Mouse (Mus musculus): ENCODE data around the gene Abcg1.

The Abcg1 gene

DNA sequence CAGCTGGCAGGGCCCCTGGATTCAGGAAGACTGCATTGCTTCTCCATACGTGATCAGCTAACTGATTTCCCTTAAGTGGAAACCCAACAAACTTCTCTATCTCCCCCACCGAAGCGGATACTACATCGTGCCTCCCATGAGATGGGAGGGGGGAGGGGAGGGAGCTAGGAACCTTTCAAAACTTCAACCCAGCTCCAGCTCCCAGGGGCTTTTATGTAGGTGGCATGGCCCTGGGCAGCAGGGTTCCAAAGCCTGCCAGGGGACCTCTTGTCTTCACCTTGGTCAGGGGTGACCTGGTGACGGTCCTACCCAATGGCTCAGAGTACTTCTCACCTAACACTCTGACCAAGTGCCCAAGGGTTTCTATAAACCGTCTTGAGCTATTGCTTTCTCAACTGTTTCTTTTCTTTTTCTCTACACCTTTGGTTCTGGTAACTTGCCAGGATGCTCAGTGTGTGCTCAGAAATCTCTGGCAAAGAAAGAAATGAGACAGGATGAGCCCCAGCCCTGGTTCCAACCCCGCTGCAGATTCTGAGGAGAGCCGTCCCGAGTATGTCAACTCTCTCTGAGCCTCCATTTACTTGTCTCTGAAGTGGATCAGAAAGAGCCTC lies 71.3 kb downstream of the Abcg1 start:
- no peak for DNase-seq (ENCODE audit: low read depth, low spot score)

DNA sequence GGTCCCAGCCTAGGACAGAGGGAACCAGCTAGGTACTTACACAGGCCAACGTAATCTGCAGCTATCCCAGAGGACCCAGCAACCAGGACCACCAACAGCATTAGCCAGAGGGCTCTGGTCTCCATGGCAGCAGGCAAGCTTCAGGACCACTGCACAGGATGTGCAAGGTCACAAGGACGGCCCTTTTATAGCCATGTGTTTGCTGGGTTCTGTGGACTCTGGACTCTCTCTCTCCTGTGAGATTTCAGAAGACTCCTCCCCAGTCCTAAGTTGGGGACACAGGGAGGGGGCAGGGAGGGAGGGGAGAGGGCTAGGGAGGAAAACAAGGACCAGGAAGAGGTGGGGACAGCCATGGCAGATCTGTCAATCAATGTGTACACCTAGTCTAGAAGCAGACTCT lies 72.0 kb downstream of the Abcg1 start, which contains the start of gene Tff3:
TSS of gene Tff3 (minus strand) at position 195 of the 400 bp plus-strand sequence.
- no peak for DNase-seq (ENCODE audit: low read depth, low spot score)

DNA sequence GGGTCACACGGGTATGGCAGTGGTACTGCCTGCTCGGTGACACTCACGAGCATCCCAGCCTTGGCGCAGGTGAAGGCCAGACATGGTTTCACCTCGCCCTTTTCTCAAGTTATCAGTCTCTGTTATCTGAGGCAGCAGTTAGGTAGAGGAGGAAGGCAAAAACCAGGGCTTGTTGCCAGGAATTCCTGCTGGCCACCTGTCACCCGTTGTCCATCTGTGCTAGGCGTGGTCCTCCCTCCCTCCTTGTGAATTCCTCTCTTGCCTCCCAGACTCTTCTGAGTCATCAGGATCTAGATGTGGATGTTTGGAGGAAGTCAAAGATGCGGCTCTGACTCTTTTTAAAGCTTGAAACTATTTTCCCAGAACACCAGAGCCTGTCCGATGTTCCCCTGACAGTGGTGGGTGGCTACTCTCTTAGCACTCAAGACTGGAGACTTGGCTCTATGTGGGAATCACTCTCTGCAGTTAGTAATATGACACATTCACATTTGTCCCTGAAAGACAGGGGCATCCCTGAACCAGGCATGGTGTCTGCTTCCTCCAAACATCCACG lies 73.9 kb downstream of the Abcg1 start:
- no peak for DNase-seq (ENCODE audit: low read depth, low spot score)

DNA sequence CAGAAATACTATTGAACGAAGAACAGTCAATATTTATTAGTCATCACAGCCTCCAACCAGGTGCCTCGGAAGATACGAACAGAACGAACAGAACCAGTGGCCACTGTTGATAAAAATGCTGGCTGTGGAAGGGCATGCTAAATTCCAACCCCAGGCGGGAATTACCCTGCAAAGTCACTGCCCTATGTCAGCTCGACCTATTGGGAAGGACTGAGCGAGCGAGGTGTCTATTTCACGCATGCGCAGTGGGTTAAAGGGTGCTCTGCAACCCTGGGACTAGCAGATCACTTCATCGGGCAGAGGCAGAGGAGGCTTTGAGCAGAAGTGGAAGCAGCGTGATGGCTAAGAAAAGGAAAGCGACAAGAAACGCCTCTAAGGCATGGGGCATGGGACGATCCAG lies 76.3 kb downstream of the Abcg1 start:
- no peak for DNase-seq (ENCODE audit: low read depth, low spot score)

DNA sequence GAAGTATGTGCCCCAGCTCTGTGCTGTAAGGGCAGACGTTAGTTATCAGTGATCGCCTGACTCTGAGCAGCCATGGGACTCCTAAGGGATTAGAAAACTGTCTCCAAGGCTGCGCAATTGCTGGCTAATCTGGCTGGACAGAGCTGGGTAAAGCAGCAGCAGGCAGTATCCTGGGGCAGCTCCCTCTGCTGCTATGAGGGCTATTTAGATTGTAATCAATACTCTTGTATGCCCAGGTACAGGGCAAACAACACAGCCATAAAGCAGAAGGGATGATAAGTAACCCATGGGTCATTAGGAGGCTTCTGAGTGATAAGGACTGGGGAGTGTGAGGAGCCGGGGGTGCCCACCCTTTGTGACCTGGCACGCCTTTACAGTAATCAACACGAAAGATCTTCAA lies 77.4 kb downstream of the Abcg1 start:
- DNase-seq (ENCODE audit: low read depth, low spot score), result no peak

DNA sequence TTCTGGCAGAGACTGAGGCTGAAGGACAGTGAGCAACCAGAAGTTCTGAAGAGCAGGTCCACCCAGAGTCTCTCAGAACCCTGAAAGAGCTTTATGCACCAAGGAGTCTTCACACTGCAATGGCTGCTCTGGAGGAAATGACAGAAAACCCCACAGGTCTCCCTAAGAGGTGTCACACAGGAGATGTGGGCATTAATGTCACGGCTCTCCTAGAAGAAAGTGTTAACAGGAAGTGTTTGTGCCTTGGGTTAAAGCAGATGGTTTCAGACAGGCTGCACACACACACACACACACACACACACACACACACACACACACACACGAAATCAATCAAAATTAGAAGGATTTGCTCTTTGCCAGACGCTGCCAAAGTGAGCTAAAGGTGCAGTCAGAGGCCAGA lies 78.8 kb downstream of the Abcg1 start:
- DNase-seq (ENCODE audit: low read depth, low spot score), result no peak

DNA sequence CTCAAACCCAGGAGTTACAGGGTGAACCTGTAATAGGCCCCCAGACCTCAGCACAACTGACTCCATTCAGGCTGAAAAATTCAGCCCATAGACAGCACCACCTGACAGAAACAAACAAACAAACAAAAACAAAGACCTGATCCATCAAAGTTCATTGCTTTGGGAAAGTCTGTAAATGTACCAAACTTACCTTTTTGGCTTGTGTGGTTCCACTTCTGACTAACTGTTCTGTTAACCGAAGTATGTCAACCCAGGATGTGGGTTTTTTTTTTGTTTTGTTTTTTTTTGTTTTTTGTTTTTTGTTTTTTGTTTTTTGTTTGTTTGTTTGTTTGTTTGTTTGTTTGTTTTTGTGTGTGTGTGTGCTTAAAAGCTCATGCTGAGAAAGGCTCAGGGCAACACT lies 79.3 kb downstream of the Abcg1 start:
- no peak for DNase-seq (ENCODE audit: low read depth, low spot score)

DNA sequence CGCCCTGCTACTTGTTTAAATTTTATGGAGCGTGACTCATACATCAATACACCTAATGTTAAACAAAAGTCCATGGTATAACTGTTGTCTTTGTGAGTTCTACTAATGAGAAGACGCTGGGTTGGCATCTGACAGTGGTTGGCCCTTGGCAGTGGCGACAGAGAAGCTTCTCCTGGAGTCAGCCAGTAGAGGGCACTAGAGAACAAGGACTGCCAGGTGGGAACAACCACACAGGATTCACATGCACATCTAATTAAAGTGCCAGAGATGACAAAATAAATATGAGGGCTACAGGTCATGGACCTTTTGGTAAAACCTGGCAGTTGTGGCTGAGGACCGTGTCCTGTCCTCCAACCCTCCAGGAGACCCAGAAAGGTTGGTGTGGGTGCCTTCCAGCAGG lies 80.9 kb downstream of the Abcg1 start:
- DNase-seq (ENCODE audit: low read depth, low spot score), result peak; percentile 61

DNA sequence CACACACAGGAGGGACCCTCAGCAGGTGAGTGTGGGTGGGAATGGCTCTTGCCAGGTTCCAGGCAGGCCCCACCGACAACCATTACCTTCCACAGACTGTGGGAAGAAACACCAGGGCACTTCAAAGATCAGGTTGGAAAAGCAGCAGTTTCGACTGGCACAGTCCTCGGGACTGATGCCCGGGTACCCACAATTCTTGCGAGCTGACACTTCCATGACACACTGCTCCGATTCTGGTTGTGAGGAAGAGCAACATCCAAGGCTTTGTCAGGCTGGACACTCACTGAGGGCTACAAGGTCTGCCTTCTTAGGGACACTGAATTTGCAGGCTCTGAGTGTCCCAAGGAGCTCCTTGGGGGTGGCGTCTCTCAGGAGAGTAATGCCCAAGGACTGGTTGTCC lies 84.6 kb downstream of the Abcg1 start:
- DNase-seq (ENCODE audit: low read depth, low spot score), result no peak

DNA sequence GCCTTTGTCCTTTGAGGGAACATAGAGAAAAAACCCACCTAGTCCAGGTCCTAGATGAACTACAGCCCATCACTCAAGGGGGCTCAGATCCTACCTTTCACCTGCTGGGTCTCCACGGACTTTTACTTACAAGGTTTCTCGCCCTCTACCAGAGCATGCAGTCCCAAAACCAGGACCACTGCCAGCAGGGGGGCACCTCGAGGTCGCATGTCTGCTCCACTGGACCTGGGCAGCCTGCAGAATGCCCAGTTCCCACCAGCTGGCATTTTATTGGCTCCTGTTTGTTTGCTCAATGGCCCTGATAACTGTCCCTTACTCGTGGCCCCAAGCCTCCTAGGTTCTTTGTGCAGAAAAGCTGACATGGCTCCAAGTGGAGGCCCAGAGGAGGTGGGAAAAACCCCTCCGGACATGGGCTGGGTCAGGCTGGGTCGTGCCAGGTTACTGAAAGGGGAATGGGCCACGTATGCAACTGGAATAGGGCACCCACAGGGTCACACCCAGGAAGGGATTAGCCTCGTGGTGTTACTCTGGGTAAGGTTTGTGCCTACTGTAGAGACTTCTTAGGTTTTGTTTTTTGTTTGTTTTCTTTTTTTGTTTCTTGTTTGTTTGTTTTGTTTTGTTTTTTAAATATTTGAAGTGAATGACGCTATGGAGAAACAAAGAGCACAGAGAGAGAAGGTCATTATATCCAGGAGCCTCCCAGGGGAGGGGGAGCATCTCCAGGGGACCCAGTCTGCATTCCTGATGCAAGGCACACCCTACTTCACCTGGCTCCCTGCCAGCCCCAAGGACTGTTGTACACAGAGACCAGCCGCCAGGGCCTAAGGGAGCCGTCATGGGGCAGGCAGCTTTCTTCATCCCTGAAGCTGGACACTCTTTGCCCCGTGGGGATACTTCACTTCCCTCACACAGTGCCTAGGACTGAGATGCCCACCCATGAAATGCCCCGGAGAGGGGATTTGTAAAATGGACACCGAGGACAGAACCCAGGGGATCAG lies 86.9 kb downstream of the Abcg1 start, which contains the start of gene Tff2:
TSS of gene Tff2 (minus strand) at position 243 of the 998 bp plus-strand sequence.
- DNase-seq (ENCODE audit: low read depth, low spot score), result no peak

DNA sequence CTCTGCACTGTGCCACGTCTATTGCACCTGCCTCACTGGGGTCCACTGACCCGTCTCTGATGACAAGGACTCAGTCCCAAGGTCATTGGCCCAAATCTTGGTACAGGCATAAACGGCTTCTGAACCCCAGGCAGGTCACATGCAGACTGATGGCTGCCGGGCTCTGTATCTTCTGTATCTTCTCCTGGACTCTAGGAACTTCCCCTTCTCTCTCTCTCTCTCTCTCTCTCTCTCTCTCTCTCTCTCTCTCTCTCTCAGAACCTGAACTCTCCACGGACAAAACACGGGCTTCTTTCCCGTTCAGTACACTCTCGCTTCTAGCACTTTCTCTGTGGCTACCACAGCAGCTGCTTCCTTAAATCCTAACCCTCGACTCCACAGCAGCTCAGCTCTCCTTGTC lies 88.5 kb downstream of the Abcg1 start:
- no peak for DNase-seq (ENCODE audit: low read depth, low spot score)

DNA sequence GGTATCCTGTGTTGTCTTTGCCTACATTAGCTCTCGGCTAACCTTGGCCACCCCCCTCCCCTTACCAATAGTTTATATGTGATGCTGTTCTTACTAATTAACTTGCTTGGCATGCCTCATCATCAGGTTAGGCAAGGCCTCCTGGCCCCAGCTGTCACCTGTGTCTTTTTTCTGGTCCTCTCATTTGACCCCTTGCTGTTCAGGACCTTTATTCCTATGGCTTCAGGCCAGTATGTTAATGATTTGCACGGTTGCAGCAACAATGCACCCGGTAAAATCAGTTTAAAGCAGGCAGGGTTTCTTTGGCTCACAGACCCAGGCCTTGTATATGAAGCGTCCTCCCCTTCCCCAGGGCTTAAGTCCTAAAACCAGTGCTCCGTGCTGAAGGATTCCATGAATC lies 95.0 kb downstream of the Abcg1 start:
- no peak for DNase-seq (ENCODE audit: low read depth, low spot score)

DNA sequence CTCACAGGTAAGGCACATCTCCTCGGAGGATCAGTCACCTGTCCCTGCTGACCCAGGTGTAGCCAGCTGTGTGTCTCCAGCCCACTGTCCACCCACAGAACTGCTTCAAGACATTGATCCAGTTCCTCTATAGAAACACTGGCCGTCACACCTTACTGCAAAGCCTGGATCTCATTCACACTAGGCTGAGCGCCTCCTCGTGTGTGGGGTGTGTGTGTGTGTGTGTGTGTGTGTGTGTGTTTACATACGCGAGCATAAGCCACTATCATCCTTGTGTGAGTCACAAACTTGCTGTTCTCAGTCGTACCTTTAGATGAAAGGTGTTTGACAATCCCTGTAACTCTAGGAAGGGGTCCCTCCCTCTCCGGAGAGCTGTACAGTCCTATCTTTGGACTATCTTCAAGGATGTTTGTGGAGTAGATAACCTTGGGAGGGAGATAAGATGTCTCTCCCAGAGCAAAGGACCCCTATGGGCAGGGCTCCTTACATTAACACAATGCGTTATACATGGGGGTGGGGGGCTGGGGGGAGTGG lies 95.6 kb downstream of the Abcg1 start:
- DNase-seq (ENCODE audit: low read depth, low spot score), result no peak

DNA sequence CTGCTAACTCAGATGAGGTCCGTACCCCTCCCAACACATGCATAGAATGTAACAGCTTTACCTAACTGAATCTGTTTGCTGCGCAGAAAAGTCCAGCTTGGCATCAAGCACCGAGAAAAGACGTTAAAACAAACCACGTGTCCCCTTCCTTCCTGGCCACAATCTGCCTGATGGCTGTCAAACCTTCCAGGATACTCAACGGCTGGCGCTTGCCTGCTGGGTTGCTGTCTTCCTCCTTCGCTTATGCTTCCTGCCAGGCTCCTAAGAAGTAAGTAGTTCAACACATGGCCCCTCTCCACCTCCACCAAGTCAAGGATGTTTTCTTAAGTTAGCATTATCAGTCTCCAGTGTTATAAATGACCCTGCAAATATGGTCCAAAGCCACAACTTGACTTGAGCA lies 96.3 kb downstream of the Abcg1 start:
- no peak for DNase-seq (ENCODE audit: low read depth, low spot score)

DNA sequence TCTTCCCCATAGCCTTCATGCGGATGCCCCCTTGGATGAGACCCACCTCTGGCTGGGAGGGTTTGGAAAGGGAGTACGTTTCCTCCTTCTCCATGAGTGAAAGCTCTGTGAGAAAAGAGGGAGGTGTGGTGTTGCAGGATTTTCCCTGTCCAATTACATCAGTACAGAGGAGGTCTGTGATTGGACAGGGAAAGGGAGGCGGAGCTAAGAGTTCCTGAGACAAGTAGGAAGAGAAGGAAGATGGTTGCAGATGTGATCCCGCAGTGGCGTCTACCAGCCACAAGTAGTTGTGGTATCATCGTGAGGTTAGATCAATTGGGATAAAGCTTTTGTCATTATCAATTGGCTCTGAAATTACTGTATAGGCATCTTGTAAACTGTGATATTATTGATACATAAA lies 100.4 kb downstream of the Abcg1 start:
- DNase-seq (ENCODE audit: low read depth, low spot score), result no peak

DNA sequence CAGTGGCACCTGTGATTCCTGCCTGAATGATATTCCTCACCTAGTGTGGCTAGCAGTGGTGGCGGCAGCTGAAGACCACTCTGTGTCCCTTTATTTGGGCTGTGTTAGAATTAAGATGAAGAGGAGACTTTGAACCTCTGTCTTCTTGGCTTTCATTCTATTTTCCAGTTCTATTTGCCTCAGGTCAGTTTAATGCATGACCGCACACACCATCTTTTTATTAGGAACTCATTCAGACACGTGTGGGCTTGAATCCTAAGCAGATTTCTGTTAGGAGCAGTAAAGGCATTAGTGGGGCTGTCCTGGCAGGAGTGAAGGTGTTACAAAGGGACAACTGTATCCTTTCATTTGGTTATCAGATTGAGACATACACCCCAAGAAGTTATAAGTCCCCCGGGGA lies 102.8 kb downstream of the Abcg1 start:
- DNase-seq (ENCODE audit: low read depth, low spot score), result no peak

DNA sequence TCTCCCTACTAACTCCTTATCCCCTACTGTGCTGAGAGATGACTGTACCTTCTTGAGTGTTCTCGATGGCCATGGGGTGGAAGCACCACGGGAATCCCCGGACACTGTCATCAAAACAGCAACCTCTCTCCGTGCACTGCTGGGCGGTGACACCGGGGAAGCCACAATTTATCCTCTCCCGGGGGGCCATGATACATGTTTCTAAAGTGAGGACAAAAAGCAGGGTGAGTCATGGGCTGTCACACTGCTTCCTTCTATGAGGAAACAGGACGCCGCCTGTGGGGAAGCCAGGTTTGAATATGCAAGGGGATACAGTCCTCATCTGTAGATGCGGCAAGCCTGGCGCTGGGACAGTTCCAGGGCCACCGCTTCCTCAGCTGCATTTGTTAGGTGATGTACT lies 105.1 kb downstream of the Abcg1 start:
- DNase-seq (ENCODE audit: low read depth, low spot score), result no peak

DNA sequence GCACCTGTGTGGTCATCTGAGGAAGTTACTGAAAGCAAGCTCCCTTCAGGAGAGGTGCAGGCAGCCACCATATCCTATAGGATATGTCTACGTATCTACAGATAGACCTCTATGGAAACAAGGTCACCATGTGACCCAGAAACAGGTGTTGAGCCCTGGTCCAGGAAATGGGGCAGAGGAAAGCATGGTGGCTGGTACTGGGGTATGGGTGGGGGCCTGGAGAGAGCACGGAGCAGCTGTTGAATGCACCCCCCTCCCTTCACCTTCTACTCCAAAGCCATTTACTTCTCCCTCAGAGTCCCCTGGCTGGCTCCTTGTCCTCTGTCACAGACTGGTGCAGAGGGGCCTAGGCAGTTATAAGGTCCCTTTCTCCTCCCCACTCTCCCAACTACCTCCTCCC lies 106.3 kb downstream of the Abcg1 start:
- DNase-seq (ENCODE audit: low read depth, low spot score), result no peak

DNA sequence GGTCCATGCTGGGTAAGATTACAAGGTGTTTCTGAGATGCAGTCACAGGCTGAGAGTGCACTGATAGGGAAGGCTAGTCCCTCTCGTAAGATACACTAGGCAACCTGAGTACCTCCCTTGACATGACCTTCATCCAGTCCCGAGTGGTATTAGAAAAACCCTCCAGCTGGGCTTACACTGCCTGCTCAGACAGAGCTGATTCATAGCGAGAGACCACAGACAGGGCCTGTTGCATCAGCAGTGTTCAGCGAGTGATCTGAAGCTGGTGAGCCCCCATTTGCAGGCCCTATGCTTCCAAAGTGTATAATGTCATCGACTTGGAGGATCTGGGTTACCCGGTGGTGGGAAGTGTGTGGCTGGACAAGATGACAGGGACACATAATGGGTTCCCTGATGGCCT lies 107.7 kb downstream of the Abcg1 start, which contains the start of gene Tff1:
TSS of gene Tff1 (minus strand) at position 151 of the 400 bp plus-strand sequence.
- DNase-seq (ENCODE audit: low read depth, low spot score), result no peak
